In the genomic region with DNA sequence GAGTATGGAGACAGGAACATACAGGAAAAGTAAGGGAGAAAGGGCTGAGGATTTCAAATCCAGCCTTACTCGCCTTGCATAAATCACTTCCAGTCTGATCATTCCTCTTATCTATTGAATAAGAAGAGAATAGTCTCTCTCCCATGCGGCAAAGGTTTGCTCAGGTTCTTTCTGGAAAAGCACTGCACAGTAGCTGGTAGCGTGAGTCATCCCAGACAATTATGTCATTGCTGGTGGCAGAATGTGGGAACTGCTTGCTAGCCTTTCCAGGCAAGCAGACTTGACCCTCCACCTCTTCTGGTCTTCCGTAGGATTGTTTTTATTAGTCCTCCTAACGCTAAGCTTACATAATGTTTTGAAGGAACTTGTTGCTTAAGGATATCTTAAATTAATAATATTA, we compare ENCODE assay signal across 8 mouse cellular contexts.
DNase-seq lines count a peak whose midpoint lies in the region; ATAC-seq and TF ChIP-seq lines count a peak whose summit lies in the region.

No protein-coding gene starts in this region.

- H3K9me3 ChIP-seq in kidney, embryonic 14.5 days (ENCODE audit: control insufficient read depth, low read length): no peaks in the 10 kb centered on the region
- no peaks in the 10 kb centered on the region for H3K9me3 ChIP-seq in liver, embryonic 12.5 days (replicated peaks)

- ATAC-seq in granulocyte monocyte progenitor cell, adult 5-6 weeks (replicated peaks; ENCODE audit: poor library complexity, severe bottlenecking): 0 out of 2 replicates have a peak, but pooled peaks have one; percentile 27
- ATAC-seq in kidney, embryonic 14.5 days (ENCODE audit: low FRiP score, low TSS enrichment): no peak
- ATAC-seq in liver, embryonic 12.5 days: no peak

- TF ChIP-seq POLR2A in thymus, adult 2 months (IDR thresholded peaks at IDR 0.05; ENCODE audit: control insufficient read depth, extremely low read depth, insufficient read depth, low read length, poor library complexity): no peak

- no peaks in the 10 kb centered on the region for H3K36me3 ChIP-seq in kidney, embryonic 14.5 days (ENCODE audit: control insufficient read depth, insufficient read depth, low read length)
- H3K36me3 ChIP-seq in thymus, adult 2 months (ENCODE audit: control insufficient read depth, insufficient read depth, low read length): no peaks in the 10 kb centered on the region
- H3K36me3 ChIP-seq in liver, embryonic 12.5 days: no peaks in the 10 kb centered on the region

- intact Hi-C loops in left cerebral cortex, postnatal 25 days (cut with DNase I): no loop called here
- intact Hi-C loops in left cerebral cortex, postnatal 14 days (cut with DNase I): no loop called here

- H3K9ac ChIP-seq in kidney, embryonic 14.5 days (ENCODE audit: low read depth, low read length): no peak overlapping the region
- H3K9ac ChIP-seq in liver, embryonic 12.5 days: no peak overlapping the region

- peaks cover 15% of the 10 kb centered on the region; the same call in 1 of the 2 replicates for H3K4me1 ChIP-seq in kidney, embryonic 14.5 days (ENCODE audit: control insufficient read depth, insufficient read depth, low read length)
- H3K4me1 ChIP-seq in thymus, adult 2 months (replicated peaks; ENCODE audit: control insufficient read depth, insufficient read depth, low read length): peaks cover 2% of the 10 kb centered on the region; the same call in 1 of the 2 replicates
- H3K4me1 ChIP-seq in liver, embryonic 12.5 days: no peaks in the 10 kb centered on the region

- H3K4me2 ChIP-seq in kidney, embryonic 14.5 days (replicated peaks; ENCODE audit: low read depth, low read length): peak overlapping the region; percentile 42; the same call in 1 of the 2 replicates
- H3K4me2 ChIP-seq in liver, embryonic 12.5 days: no peak overlapping the region

- no peak for TF ChIP-seq CTCF in thymus, adult 2 months (IDR thresholded peaks at IDR 0.05; ENCODE audit: borderline replicate concordance, control insufficient read depth, extremely low read depth, insufficient read depth, low read length, poor library complexity)

- WGBS in kidney, embryonic 14.5 days: 40% methylated on average over 5 of the region's 5 CpGs
- 79% methylated on average over 5 of the region's 5 CpGs for WGBS in thymus, adult 2 months
- 35% methylated on average over 5 of the region's 5 CpGs for WGBS in liver, embryonic 12.5 days (ENCODE audit: insufficient replicate concordance)

- no peak overlapping the region for H3K4me3 ChIP-seq in kidney, embryonic 14.5 days (ENCODE audit: low read length)
- H3K4me3 ChIP-seq in thymus, adult 2 months (ENCODE audit: control insufficient read depth, insufficient read depth, low read length): no peak overlapping the region
- no peak overlapping the region for H3K4me3 ChIP-seq in liver, embryonic 12.5 days

- peak; percentile 4 to 48 for DNase-seq in left cerebral cortex, postnatal 25 days (ENCODE audit: low spot score in 2 of 2)
- no peak for DNase-seq in left cerebral cortex, postnatal 14 days (ENCODE audit: low spot score in 2 of 2)
- DNase-seq in adrenal gland, postnatal 14 days: peak; percentile 65
- no peak for DNase-seq in thymus, adult 2 months
- no peak for DNase-seq in spleen, postnatal 10 days (ENCODE audit: low spot score in 2 of 2)

- no peak overlapping the region; the same call in 1 of the 2 replicates for H3K27ac ChIP-seq in kidney, embryonic 14.5 days (ENCODE audit: low read depth, low read length)
- no peak overlapping the region for H3K27ac ChIP-seq in thymus, adult 2 months (ENCODE audit: control insufficient read depth, insufficient read depth, low read length)
- no peak overlapping the region for H3K27ac ChIP-seq in liver, embryonic 12.5 days

- H3K27me3 ChIP-seq in kidney, embryonic 14.5 days (ENCODE audit: control insufficient read depth, insufficient read depth, low read length): no peaks in the 10 kb centered on the region
- H3K27me3 ChIP-seq in thymus, adult 2 months (ENCODE audit: control insufficient read depth, insufficient read depth, low read length): no peaks in the 10 kb centered on the region
- H3K27me3 ChIP-seq in liver, embryonic 12.5 days (replicated peaks): no peaks in the 10 kb centered on the region

Comparison
In these comparisons a context has a peak if more than half of its experiments do, and no peak if none do; other contexts are left out.
1. DNase-seq: peak in left cerebral cortex, postnatal 25 days (2 of 2) and adrenal gland, postnatal 14 days (single experiment); none in left cerebral cortex, postnatal 14 days (0 of 2), thymus, adult 2 months (single experiment) and spleen, postnatal 10 days (0 of 2).